Mouse (Mus musculus) CH12.LX (cell line): ENCODE results near the gene Glrp1. TPM values are rescaled to one million over a fixed set of nuclear protein-coding genes. Genes with fewer than 3 reads are reported as not detected.

Experiments
- DNase-seq: peaks from one replicate; pipeline ENCODE4 v3.0.0-alpha.2; 2013; ENCODE audit errors: extremely low read depth
- H3K27ac ChIP-seq: 2 replicates; pipeline ENCODE4 v1.5.1; 2012; ENCODE audit warnings: low read depth, mild to moderate bottlenecking, control low read depth, moderate library complexity; ENCODE audit not compliant: insufficient read depth
- H3K27me3 ChIP-seq: replicated peaks from 2 replicates; pipeline ENCODE3; 2012; ENCODE audit warnings: inconsistent platforms
- H3K36me3 ChIP-seq, 2 experiments: replicated peaks in 1 of 2; 2 replicates each; pipeline versions ENCODE3 to v1.6.1; 2012; ENCODE audit warnings: inconsistent platforms in 1 of 2, low read length in 1 of 2, mild to moderate bottlenecking in 1 of 2, mixed read lengths in 1 of 2, moderate library complexity in 1 of 2; ENCODE audit not compliant: control insufficient read depth in 1 of 2, insufficient read depth in 1 of 2
- H3K4me1 ChIP-seq, 2 experiments: 2 replicates each; pipeline ENCODE4 v1.6.1; 2012; ENCODE audit warnings: inconsistent platforms in 1 of 2, moderate library complexity in 1 of 2; ENCODE audit not compliant: insufficient read depth in 2 of 2, control insufficient read depth in 1 of 2
- H3K4me2 ChIP-seq: 2 replicates; pipeline ENCODE4 v1.6.1; 2012; ENCODE audit warnings: low read depth, mild to moderate bottlenecking, control low read depth; ENCODE audit not compliant: poor library complexity, insufficient read depth, severe bottlenecking
- H3K4me3 ChIP-seq, 3 experiments: fragments of 150-350 bp in 1 of 3; sonication (generic) in 1 of 3; replicated peaks in 1 of 3; 2 replicates each; pipeline versions ENCODE3 to v1.5.1; 2011 to 2012; ENCODE audit warnings: low read depth in 2 of 3, low read length in 2 of 3, mild to moderate bottlenecking in 2 of 3, moderate library complexity in 2 of 3, control low read depth in 1 of 3, improper control_type of control experiment in 1 of 3, inconsistent platforms in 1 of 3, mixed read lengths in 1 of 3; ENCODE audit not compliant: poor library complexity in 1 of 3
- H3K79me2 ChIP-seq: replicated peaks from 2 replicates; pipeline ENCODE4 v1.6.1; 2012; ENCODE audit warnings: mild to moderate bottlenecking, moderate library complexity; ENCODE audit not compliant: control insufficient read depth, poor library complexity, insufficient read depth, severe bottlenecking; ENCODE audit errors: extremely low read depth
- H3K9ac ChIP-seq: 2 replicates; pipeline ENCODE4 v1.6.1; 2012; ENCODE audit warnings: low read depth, mild to moderate bottlenecking, control low read depth, moderate library complexity; ENCODE audit not compliant: insufficient read depth
- H3K9me3 ChIP-seq: replicated peaks from 2 replicates; pipeline ENCODE3; 2012; ENCODE audit warnings: low read length, inconsistent platforms, mixed read lengths
- CHD1 ChIP-seq: IDR thresholded peaks from 2 replicates; pipeline ENCODE4 v1.6.1; 2012; ENCODE audit warnings: low read depth, low read length, improper control_type of control experiment, inconsistent platforms
- CTCF ChIP-seq, 2 experiments: IDR thresholded peaks in 1 of 2; conservative IDR thresholded peaks in 1 of 2; 2 replicates each; pipeline ENCODE4 v1.5.1; 2011 to 2012; ENCODE audit warnings: low read depth in 2 of 2, low read length in 2 of 2, improper control_type of control experiment in 1 of 2, inconsistent platforms in 1 of 2, mild to moderate bottlenecking in 1 of 2, moderate library complexity in 1 of 2
- E2F4 ChIP-seq: IDR thresholded peaks from 2 replicates; pipeline ENCODE4 v1.6.1; 2011; ENCODE audit warnings: low read depth, low read length, improper control_type of control experiment; ENCODE audit not compliant: insufficient replicate concordance
- ELF1 ChIP-seq: IDR thresholded peaks from 2 replicates; pipeline ENCODE4 v1.6.1; 2014; ENCODE audit warnings: low read depth, mild to moderate bottlenecking, inconsistent platforms, low read length, improper control_type of control experiment
- IRF4 ChIP-seq: IDR thresholded peaks from 2 replicates; pipeline ENCODE4 v1.6.1; 2014; ENCODE audit warnings: low read depth, mild to moderate bottlenecking, inconsistent platforms, low read length, improper control_type of control experiment
- JUN ChIP-seq: IDR thresholded peaks from 2 replicates; pipeline ENCODE4 v1.6.1; 2011; ENCODE audit warnings: low read depth, mild to moderate bottlenecking, low read length, improper control_type of control experiment, moderate library complexity; ENCODE audit not compliant: insufficient read depth
- JUND ChIP-seq: conservative IDR thresholded peaks from 2 replicates; pipeline ENCODE4 v1.6.1; 2011; ENCODE audit warnings: low read depth, low read length, improper control_type of control experiment
- MAFK ChIP-seq: IDR thresholded peaks from 2 replicates; pipeline ENCODE4 v1.6.1; 2011; ENCODE audit warnings: low read length, improper control_type of control experiment; ENCODE audit not compliant: insufficient replicate concordance
- MYC ChIP-seq: IDR thresholded peaks from 2 replicates; pipeline ENCODE4 v1.6.1; 2011; ENCODE audit warnings: low read depth, mild to moderate bottlenecking, improper control_type of control experiment, low read length
- NRF1 ChIP-seq: IDR thresholded peaks from 2 replicates; pipeline ENCODE4 v1.6.1; 2014; ENCODE audit warnings: low read depth, mild to moderate bottlenecking, inconsistent platforms, low read length, improper control_type of control experiment, moderate library complexity
- PAX5 ChIP-seq: IDR thresholded peaks from 2 replicates; pipeline ENCODE4 v1.6.1; 2012; ENCODE audit warnings: low read length, inconsistent platforms, mixed read lengths
- POLR2AphosphoS2 ChIP-seq: IDR thresholded peaks from 2 replicates; pipeline ENCODE4 v1.6.1; 2011; ENCODE audit warnings: low read depth, low read length, improper control_type of control experiment
- RAD21 ChIP-seq: IDR thresholded peaks from 2 replicates; pipeline ENCODE4 v1.6.1; 2011; ENCODE audit warnings: low read depth, mild to moderate bottlenecking, low read length, improper control_type of control experiment, moderate library complexity
- RCOR1 ChIP-seq: conservative IDR thresholded peaks from 2 replicates; pipeline ENCODE4 v1.6.1; 2012; ENCODE audit warnings: low read depth, mild to moderate bottlenecking, inconsistent platforms, low read length, improper control_type of control experiment
- SMC3 ChIP-seq: IDR thresholded peaks from 2 replicates; pipeline ENCODE4 v1.6.1; 2011; ENCODE audit warnings: low read depth, low read length, improper control_type of control experiment
- TBP ChIP-seq: conservative IDR thresholded peaks from 2 replicates; pipeline ENCODE4 v1.6.1; 2011; ENCODE audit warnings: low read depth, low read length, improper control_type of control experiment
- UBTF ChIP-seq: IDR thresholded peaks from 2 replicates; pipeline ENCODE4 v1.6.1; 2012; ENCODE audit warnings: low read depth, mild to moderate bottlenecking, inconsistent platforms, low read length, improper control_type of control experiment, moderate library complexity
- ZNF384 ChIP-seq: IDR thresholded peaks from 2 replicates; pipeline ENCODE4 v1.6.1; 2012; ENCODE audit warnings: low read depth, low read length, improper control_type of control experiment, inconsistent platforms
- dilution Hi-C: fragments of 300-500 bp; cut with MboI; formaldehyde crosslinking; loops from 2 replicates; pipeline ENCODE4 v1.14.3; 2020; ENCODE audit warnings: low sequenced_read_pairs; ENCODE audit not compliant: extremely low pct_unique_long_range_greater_than_20kb, extremely low pct_ligation_motif_present
- in situ Hi-C: fragments of 300-500 bp; cut with MboI; formaldehyde crosslinking; loops from 3 replicates; pipeline ENCODE4 v1.14.3; 2019; ENCODE audit warnings: low sequenced_read_pairs, low pct_ligation_motif_present, low pct_unique_long_range_greater_than_20kb, mixed read lengths
- polyA plus RNA-seq: library from polyadenylated mRNA; unstranded; fragments of >175 nt; gene quantifications from 2 replicates; pipeline ENCODE4 v1.2.1, GENCODE M21; 2012; ENCODE audit warnings: low read depth; ENCODE audit not compliant: insufficient read length
- total RNA-seq, 2 experiments: library from RNA; depleted of rRNA; stranded (reverse); fragments of 300-350 nt in 1 of 2; fragments of >200 nt in 1 of 2; gene quantifications; 2 replicates each; pipeline ENCODE4 v1.2.3; 2012 to 2014

Gene Glrp1
- total and polyA plus RNA-seq, 3 experiments, result 6.3 to 11.7 (median 9.3) TPM

- DNase-seq, result no peak
- in situ Hi-C loops, result no loop called here
- Histone ChIP-seq H3K9me3 (peaks cover 34% of the 10 kb centered on the region), H3K9ac (no peak overlapping the region), H3K4me2 (no peak overlapping the region), H3K4me1 (peaks cover 0 to 3% of the 10 kb centered on the region in 2 experiments; a peak in 1 of 4 replicates), H3K27me3 (no peaks in the 10 kb centered on the region), H3K27ac (no peak overlapping the region), H3K4me3 (no peak overlapping the region), H3K79me2 (no peaks in the 10 kb centered on the region), H3K36me3 (no peaks in the 10 kb centered on the region)
- dilution Hi-C loops, result no loop called here
- TF ChIP-seq TBP, result no peak
- no peak for TF ChIP-seq MAFK
- TF ChIP-seq CHD1, result no peak
- TF ChIP-seq IRF4, result no peak
- TF ChIP-seq UBTF, result no peak
Observed at GRCm38 (mm10) chr1:88459196-88459595, 50.7 kb downstream of the Glrp1 start.

- in situ Hi-C loops, result no loop called here
- Histone ChIP-seq H3K27ac (no peak overlapping the region), H3K9ac (no peak overlapping the region), H3K36me3 (no peaks in the 10 kb centered on the region)
- TF ChIP-seq ZNF384, result peak; percentile 33; the same call in 1 of the 2 replicates
- no peak for TF ChIP-seq E2F4
- TF ChIP-seq ELF1, result no peak
- peak; percentile 42 for TF ChIP-seq RAD21
- TF ChIP-seq POLR2AphosphoS2, result no peak
- TF ChIP-seq CTCF (conservative IDR thresholded peaks at IDR 0.05 in 1 of 2, IDR thresholded peaks at IDR 0.05 in 1 of 2; ENCODE audit: low read depth in 2 of 2, low read length in 2 of 2), result peak; percentile 35 to 79; a peak in 2 of 4 replicates
- peak; percentile 64 for TF ChIP-seq SMC3
- TF ChIP-seq MYC, result peak; percentile 31; the same call in 1 of the 2 replicates
- TF ChIP-seq, all 38 proteins: peak for 5
- peak; percentile 56 for DNase-seq
- H3K27me3 ChIP-seq, result no peaks in the 10 kb centered on the region
- no peak overlapping the region for H3K4me2 ChIP-seq
- H3K4me1 ChIP-seq, result peaks cover 0 to 3% of the 10 kb centered on the region in 2 experiments; a peak in 1 of 4 replicates
- dilution Hi-C loops, result no loop called here
- H3K4me3 ChIP-seq, result no peak overlapping the region
- H3K9me3 ChIP-seq, result peaks cover 39% of the 10 kb centered on the region
- no peaks in the 10 kb centered on the region for H3K79me2 ChIP-seq
Observed at GRCm38 (mm10) chr1:88456451-88457072, 53.3 kb downstream of the Glrp1 start.

- in situ Hi-C loops, result no loop called here
- Histone ChIP-seq H3K4me1 (peaks cover 0 to 3% of the 10 kb centered on the region in 2 experiments; a peak in 2 of 4 replicates), H3K4me2 (no peak overlapping the region), H3K36me3 (no peaks in the 10 kb centered on the region), H3K4me3 (no peak overlapping the region), H3K27ac (no peak overlapping the region), H3K27me3 (no peaks in the 10 kb centered on the region)
- no peak for DNase-seq
- no peak for TF ChIP-seq NRF1
- TF ChIP-seq MYC, result no peak
- TF ChIP-seq IRF4, result no peak
- no peak for TF ChIP-seq JUND
- no peak for TF ChIP-seq ELF1
- no peak for TF ChIP-seq PAX5
- TF ChIP-seq CHD1, result no peak
- no peak for TF ChIP-seq RCOR1
- TF ChIP-seq UBTF, result no peak
- no peak for TF ChIP-seq JUN
- TF ChIP-seq, all 38 proteins: peak for 0
- dilution Hi-C loops, result no loop called here
- Histone ChIP-seq H3K9ac (no peak overlapping the region), H3K79me2 (no peaks in the 10 kb centered on the region), H3K9me3 (peaks cover 37% of the 10 kb centered on the region)
Observed at GRCm38 (mm10) chr1:88455761-88456160, 54.1 kb downstream of the Glrp1 start.
